Mouse (Mus musculus) forebrain, postnatal 0 days (tissue): ENCODE measurements around the gene Car8. TPM values are rescaled to one million over a fixed set of nuclear protein-coding genes. Genes with fewer than 3 reads are reported as not detected.
A peak's percentile ranks its signal among the peaks of the same experiment; 100 is the strongest.

Experiments
- ATAC-seq: fragments of 200-750 bp; cut with Nextera tagmentation; 2 replicates; pipeline ENCODE4 v1.8.0; 2017; ENCODE audit warnings: mild to moderate bottlenecking, moderate library complexity
- DNase-seq: peaks from one replicate; pipeline ENCODE4 v3.0.0-alpha.2; 2015
- H3K27ac ChIP-seq: fragments of 300-500 bp; sonication (generic); 2 replicates; pipeline ENCODE4 v1.5.1; 2014; ENCODE audit warnings: low read depth, mild to moderate bottlenecking, antibody characterized with exemption, low read length, moderate library complexity, mixed read lengths
- H3K27me3 ChIP-seq: fragments of 300-500 bp; sonication (generic); 2 replicates; pipeline ENCODE4 v1.6.1; 2014; ENCODE audit warnings: mild to moderate bottlenecking, low read length, mixed read lengths; ENCODE audit not compliant: insufficient read depth
- H3K36me3 ChIP-seq: fragments of 300-500 bp; sonication (generic); 2 replicates; pipeline ENCODE4 v1.6.1; 2014; ENCODE audit warnings: mild to moderate bottlenecking, moderate library complexity; ENCODE audit not compliant: insufficient read depth
- H3K4me1 ChIP-seq: fragments of 300-500 bp; sonication (generic); 2 replicates; pipeline ENCODE4 v1.6.1; 2014; ENCODE audit warnings: antibody characterized with exemption; ENCODE audit not compliant: insufficient read depth
- H3K4me2 ChIP-seq: fragments of 300-500 bp; sonication (generic); 2 replicates; pipeline ENCODE4 v1.6.1; 2014; ENCODE audit warnings: low read depth, mild to moderate bottlenecking, moderate library complexity
- H3K4me3 ChIP-seq: fragments of 300-500 bp; sonication (generic); 2 replicates; pipeline ENCODE4 v1.5.1; 2014; ENCODE audit warnings: low read depth, low read length, mixed read lengths
- H3K9ac ChIP-seq: fragments of 300-500 bp; sonication (generic); 2 replicates; pipeline ENCODE4 v1.6.1; 2014; ENCODE audit warnings: mild to moderate bottlenecking
- H3K9me3 ChIP-seq: fragments of 300-500 bp; sonication (generic); 2 replicates; pipeline ENCODE4 v1.6.1; 2016; ENCODE audit warnings: low read length
- CTCF ChIP-seq: sonication (generic); IDR thresholded peaks from 2 replicates; pipeline ENCODE4 v1.5.1; 2016; ENCODE audit warnings: antibody characterized with exemption, control low read depth, low read depth
- WGBS: fragments of 180-500 bp; shearing (Covaris S2); extraction: QIAGEN DNeasy Blood & Tissue Kit; methylation state at CpG from one replicate; pipeline ENCODE4 v1.1.7; 2014; 5-methylcytosine and 5-hydroxymethylcytosine counted together
- polyA plus RNA-seq: library from polyadenylated mRNA; unstranded; fragments of >200 nt; fragmentation: Nextera tagmentation; extraction: Ambion mirVana; gene quantifications from 2 replicates; pipeline ENCODE4 v1.2.1, GENCODE M21; 2015
- total RNA-seq: library from RNA; depleted of rRNA; stranded (reverse); fragments of >200 nt; gene quantifications from 2 replicates; pipeline ENCODE4 v1.2.3, GENCODE M21; 2014

Car8 gene
- total and polyA plus RNA-seq, 2 experiments from 2014 or later = 11.1 to 12.9 TPM

- DNase-seq = no peak
- ATAC-seq = peak; percentile 62
Measured at GRCm38 (mm10) chr4:8239306-8239670, 447 bp upstream of the Car8 start.

GRCm38 (mm10) chr4:8232393-8233111 is 6.3 kb downstream of the Car8 start:
- ATAC-seq = no peak
- Histone ChIP-seq H3K36me3 (no peaks in the 10 kb centered on the region), H3K4me2 (no peak overlapping the region), H3K4me3 (no peak overlapping the region), H3K27ac (no peak overlapping the region), H3K9ac (no peak overlapping the region), H3K9me3 (no peaks in the 10 kb centered on the region), H3K4me1 (no peaks in the 10 kb centered on the region), H3K27me3 (no peaks in the 10 kb centered on the region)
- 77% methylated on average over 12 of the region's 12 CpGs for WGBS
- DNase-seq = no peak
- no peak for TF ChIP-seq CTCF

More at GRCm38 (mm10) chr4:8239306-8239670, 447 bp upstream of the Car8 start:
- no peaks in the 10 kb centered on the region for H3K9me3 ChIP-seq
- H3K27ac ChIP-seq = no peak overlapping the region
- H3K9ac ChIP-seq = peak overlapping the region; percentile 64
- no peaks in the 10 kb centered on the region for H3K36me3 ChIP-seq
- peak overlapping the region; percentile 68 for H3K4me3 ChIP-seq
- H3K4me1 ChIP-seq = no peaks in the 10 kb centered on the region
- WGBS = 21% methylated on average over 11 of the region's 11 CpGs
- H3K4me2 ChIP-seq = peak overlapping the region; percentile 99
- TF ChIP-seq CTCF = no peak
- no peaks in the 10 kb centered on the region for H3K27me3 ChIP-seq

GRCm38 (mm10) chr4:8231291-8231871 is 7.5 kb downstream of the Car8 start:
- no peaks in the 10 kb centered on the region for H3K9me3 ChIP-seq
- ATAC-seq (no peak), DNase-seq (no peak)
- no peak overlapping the region for H3K4me3 ChIP-seq
- H3K27me3 ChIP-seq = no peaks in the 10 kb centered on the region
- H3K36me3 ChIP-seq = no peaks in the 10 kb centered on the region
- no peak overlapping the region for H3K4me2 ChIP-seq
- H3K9ac ChIP-seq = no peak overlapping the region
- no peak overlapping the region for H3K27ac ChIP-seq
- no peak for TF ChIP-seq CTCF
- H3K4me1 ChIP-seq = no peaks in the 10 kb centered on the region
- WGBS = 92% methylated on average over 5 of the region's 5 CpGs

- no peak overlapping the region for H3K27ac ChIP-seq
- no peaks in the 10 kb centered on the region for H3K4me1 ChIP-seq
- H3K36me3 ChIP-seq = no peaks in the 10 kb centered on the region
- no peaks in the 10 kb centered on the region for H3K27me3 ChIP-seq
- WGBS = 56% methylated on average over 3 of the region's 3 CpGs
- no peak overlapping the region for H3K4me3 ChIP-seq
- TF ChIP-seq CTCF = no peak
- DNase-seq (no peak), ATAC-seq (no peak)
- no peak overlapping the region for H3K4me2 ChIP-seq
- H3K9ac ChIP-seq = no peak overlapping the region
- no peaks in the 10 kb centered on the region for H3K9me3 ChIP-seq
Measured at GRCm38 (mm10) chr4:8229661-8230298, 9.1 kb downstream of the Car8 start.

DNA sequence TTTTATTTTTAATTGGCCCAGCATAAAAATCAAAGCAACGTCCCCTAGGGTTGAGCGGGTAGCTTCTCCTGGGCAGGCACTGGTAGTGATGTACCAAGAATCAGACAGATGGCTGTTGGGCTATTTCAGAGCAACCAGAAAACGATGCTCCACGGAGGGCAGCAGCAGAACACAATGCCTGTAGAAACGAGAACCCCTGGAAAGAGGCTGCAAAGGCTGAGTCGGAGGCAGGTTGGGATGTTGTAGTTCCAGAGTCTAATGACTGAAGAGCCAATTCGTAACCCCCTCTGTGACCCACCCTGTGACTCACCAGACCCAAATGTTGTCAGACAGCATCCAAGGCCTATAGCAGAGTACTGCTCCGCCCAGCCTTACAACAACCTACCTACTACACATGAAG is 19.9 kb downstream of the Car8 start:
- Histone ChIP-seq H3K4me1 (no peaks in the 10 kb centered on the region), H3K9ac (no peak overlapping the region), H3K27me3 (no peaks in the 10 kb centered on the region), H3K27ac (no peak overlapping the region), H3K4me3 (no peak overlapping the region), H3K36me3 (no peaks in the 10 kb centered on the region), H3K4me2 (no peak overlapping the region), H3K9me3 (no peaks in the 10 kb centered on the region)
- 83% methylated on average over 8 of the region's 8 CpGs for WGBS
- ATAC-seq = no peak
- TF ChIP-seq CTCF = no peak
- no peak for DNase-seq

DNA sequence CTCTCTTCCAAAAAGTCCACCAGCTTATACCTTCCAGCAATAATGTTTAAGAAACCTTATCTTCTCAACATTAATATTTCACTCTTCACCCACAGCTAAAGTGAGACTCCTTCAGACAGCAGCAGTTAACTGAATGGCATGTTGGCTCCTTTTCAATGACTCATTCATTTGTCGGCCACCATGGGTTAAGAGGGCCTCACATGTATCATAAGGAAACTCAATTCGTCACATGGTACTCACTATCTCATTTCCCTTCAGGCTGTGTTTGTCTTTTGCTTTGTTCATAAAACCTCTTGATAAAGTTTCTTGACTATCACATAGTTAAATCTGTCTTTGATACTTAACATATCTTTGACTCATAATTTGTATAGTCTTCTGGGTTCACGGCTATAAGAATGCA is 20.8 kb downstream of the Car8 start:
- DNase-seq (no peak), ATAC-seq (no peak)
- Histone ChIP-seq H3K4me3 (no peak overlapping the region), H3K9me3 (no peaks in the 10 kb centered on the region), H3K4me1 (no peaks in the 10 kb centered on the region), H3K4me2 (no peak overlapping the region), H3K27me3 (no peaks in the 10 kb centered on the region), H3K36me3 (no peaks in the 10 kb centered on the region), H3K27ac (no peak overlapping the region), H3K9ac (no peak overlapping the region)
- TF ChIP-seq CTCF = no peak
- WGBS = 79% methylated on average over 3 of the region's 3 CpGs

- Histone ChIP-seq H3K27ac (no peak overlapping the region), H3K4me3 (no peak overlapping the region), H3K9me3 (no peaks in the 10 kb centered on the region), H3K4me2 (no peak overlapping the region), H3K36me3 (no peaks in the 10 kb centered on the region), H3K9ac (no peak overlapping the region), H3K27me3 (no peaks in the 10 kb centered on the region), H3K4me1 (no peaks in the 10 kb centered on the region)
- WGBS = 77% methylated on average over 5 of the region's 5 CpGs
- DNase-seq (no peak), ATAC-seq (no peak)
- no peak for TF ChIP-seq CTCF
Measured at GRCm38 (mm10) chr4:8217272-8217671, 21.6 kb downstream of the Car8 start.
